Mouse (Mus musculus): ENCODE data around the gene Aifm1. TPM values are rescaled to one million over a fixed set of nuclear protein-coding genes. Genes with fewer than 3 reads are reported as not detected.
A peak's percentile ranks its signal among the peaks of the same experiment; 100 is the strongest.

Aifm1 gene
- total and polyA plus RNA-seq, 3 experiments, result 33.2 to 108 (median 92.8) TPM

GRCm38 (mm10) chrX:48454495-48454878 lies 58.9 kb downstream of the Aifm1 start:
- 15% methylated on average over 18 of the region's 21 CpGs for WGBS
- no peak for DNase-seq
- Histone ChIP-seq H3K79me2 (replicated peaks; ENCODE audit: control insufficient read depth, insufficient read depth, low read length) (no peaks in the 10 kb centered on the region), H3K36me3 (ENCODE audit: control insufficient read depth, insufficient read depth, low read length) (no peaks in the 10 kb centered on the region), H3K4me3 (peak overlapping the region; percentile 62), H3K4me1 (ENCODE audit: control insufficient read depth, insufficient read depth, low read length) (no peaks in the 10 kb centered on the region; the same call in none of the 2 replicates), H3K27ac (peak overlapping the region; percentile 72), H3K9ac (ENCODE audit: low read depth, low read length) (peak overlapping the region; percentile 63), H3K27me3 (ENCODE audit: control insufficient read depth, insufficient read depth, low read length) (no peaks in the 10 kb centered on the region)
- TF ChIP-seq POLR2A (IDR thresholded peaks at IDR 0.05; ENCODE audit: insufficient read depth, low read depth, low read length) (no peak), CTCF (IDR thresholded peaks at IDR 0.05) (no peak), EP300 (IDR thresholded peaks at IDR 0.05; ENCODE audit: insufficient read depth, low read depth, low read length) (no peak)
- intact Hi-C loops (cut with DNase I), result loop anchor here (2.0 kb wide), 1 partner anchor 30 kb away; no protein-coding TSS in a partner anchor

GRCm38 (mm10) chrX:48453736-48454494 lies 59.4 kb downstream of the Aifm1 start:
- intact Hi-C loops (cut with DNase I), result loop anchor here (2.0 kb wide), 1 partner anchor 29 kb away; no protein-coding TSS in a partner anchor
- Histone ChIP-seq H3K9ac (ENCODE audit: low read depth, low read length) (peak overlapping the region; percentile 89), H3K27me3 (ENCODE audit: control insufficient read depth, insufficient read depth, low read length) (no peaks in the 10 kb centered on the region), H3K4me1 (ENCODE audit: control insufficient read depth, insufficient read depth, low read length) (no peaks in the 10 kb centered on the region; the same call in none of the 2 replicates), H3K79me2 (replicated peaks; ENCODE audit: control insufficient read depth, insufficient read depth, low read length) (no peaks in the 10 kb centered on the region), H3K27ac (peak overlapping the region; percentile 80), H3K36me3 (ENCODE audit: control insufficient read depth, insufficient read depth, low read length) (no peaks in the 10 kb centered on the region), H3K4me3 (peak overlapping the region; percentile 62)
- TF ChIP-seq EP300 (IDR thresholded peaks at IDR 0.05; ENCODE audit: insufficient read depth, low read depth, low read length) (0 out of 2 replicates have a peak, but pooled peaks have one; percentile 37), CTCF (IDR thresholded peaks at IDR 0.05) (peak; percentile 31), POLR2A (IDR thresholded peaks at IDR 0.05; ENCODE audit: insufficient read depth, low read depth, low read length) (peak; percentile 79)
- peak; percentile 82 to 88 for DNase-seq
- WGBS, result 31% methylated on average over 56 of the region's 91 CpGs

- Histone ChIP-seq H3K4me3 (peak overlapping the region; percentile 59), H3K4me1 (ENCODE audit: control insufficient read depth, insufficient read depth, low read length) (no peaks in the 10 kb centered on the region; the same call in none of the 2 replicates), H3K27me3 (ENCODE audit: control insufficient read depth, insufficient read depth, low read length) (no peaks in the 10 kb centered on the region), H3K9ac (ENCODE audit: low read depth, low read length) (peak overlapping the region; percentile 89), H3K79me2 (replicated peaks; ENCODE audit: control insufficient read depth, insufficient read depth, low read length) (no peaks in the 10 kb centered on the region), H3K36me3 (ENCODE audit: control insufficient read depth, insufficient read depth, low read length) (no peaks in the 10 kb centered on the region), H3K27ac (peak overlapping the region; percentile 80)
- DNase-seq, result peak; percentile 42 to 60
- intact Hi-C loops (cut with DNase I), result no loop called here
- WGBS, result 17% methylated on average over 69 of the region's 71 CpGs
- TF ChIP-seq EP300 (IDR thresholded peaks at IDR 0.05; ENCODE audit: insufficient read depth, low read depth, low read length) (no peak), CTCF (IDR thresholded peaks at IDR 0.05) (no peak), POLR2A (IDR thresholded peaks at IDR 0.05; ENCODE audit: insufficient read depth, low read depth, low read length) (no peak)
These were observed 60.3 kb downstream of the Aifm1 start for GRCm38 (mm10) chrX:48452931-48453673.

DNA sequence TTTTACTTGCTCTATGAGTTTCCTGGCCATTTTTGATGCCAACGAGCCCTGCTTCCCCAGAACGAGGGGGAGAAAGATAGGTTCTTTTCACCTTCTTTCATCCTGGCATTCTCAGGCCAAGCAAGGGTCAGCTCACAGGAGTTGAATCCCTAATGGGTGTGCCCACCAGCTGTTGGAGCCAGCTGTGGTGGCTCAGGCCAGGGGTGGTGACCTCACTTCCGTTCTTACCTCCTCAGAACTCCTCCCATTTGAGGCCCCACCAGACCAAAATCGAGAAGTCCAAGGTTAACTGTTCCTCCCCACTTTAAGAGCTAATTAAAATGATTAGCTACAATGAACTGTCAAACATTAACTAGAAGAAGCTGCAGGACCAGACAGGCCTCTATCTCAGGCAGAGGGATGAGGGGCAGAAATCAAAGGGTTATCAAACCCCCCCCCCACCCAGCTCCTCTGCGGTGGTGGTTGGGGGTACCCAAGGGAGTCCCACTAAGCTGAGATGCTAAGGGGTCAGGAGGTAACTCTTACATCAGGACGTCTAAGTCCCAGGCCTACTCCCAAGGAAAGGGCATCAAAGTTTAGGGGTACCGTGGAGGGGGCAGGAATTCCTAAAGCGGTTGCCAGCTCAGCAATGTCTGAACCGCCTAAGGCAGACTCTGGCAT lies 61.0 kb downstream of the Aifm1 start:
- intact Hi-C loops (cut with DNase I), result no loop called here
- peak overlapping the region; percentile 22; the same call in 1 of the 2 replicates for H3K4me3 ChIP-seq
- TF ChIP-seq POLR2A (IDR thresholded peaks at IDR 0.05; ENCODE audit: insufficient read depth, low read depth, low read length), result no peak
- no peak for TF ChIP-seq EP300 (IDR thresholded peaks at IDR 0.05; ENCODE audit: insufficient read depth, low read depth, low read length)
- no peak for TF ChIP-seq CTCF (IDR thresholded peaks at IDR 0.05)
- H3K4me1 ChIP-seq (ENCODE audit: control insufficient read depth, insufficient read depth, low read length), result no peaks in the 10 kb centered on the region; the same call in none of the 2 replicates
- H3K79me2 ChIP-seq (replicated peaks; ENCODE audit: control insufficient read depth, insufficient read depth, low read length), result no peaks in the 10 kb centered on the region
- H3K27ac ChIP-seq, result peak overlapping the region; percentile 23
- 38% methylated on average over 9 of the region's 9 CpGs for WGBS
- peak overlapping the region; percentile 89 for H3K9ac ChIP-seq (ENCODE audit: low read depth, low read length)
- DNase-seq, result peak in 1 of 2 experiments; percentile 56
- no peaks in the 10 kb centered on the region for H3K36me3 ChIP-seq (ENCODE audit: control insufficient read depth, insufficient read depth, low read length)
- H3K27me3 ChIP-seq (ENCODE audit: control insufficient read depth, insufficient read depth, low read length), result no peaks in the 10 kb centered on the region

GRCm38 (mm10) chrX:48449646-48450045 lies 63.7 kb downstream of the Aifm1 start:
- Histone ChIP-seq H3K36me3 (ENCODE audit: control insufficient read depth, insufficient read depth, low read length) (no peaks in the 10 kb centered on the region), H3K27me3 (ENCODE audit: control insufficient read depth, insufficient read depth, low read length) (no peaks in the 10 kb centered on the region), H3K79me2 (replicated peaks; ENCODE audit: control insufficient read depth, insufficient read depth, low read length) (no peaks in the 10 kb centered on the region), H3K4me1 (ENCODE audit: control insufficient read depth, insufficient read depth, low read length) (peaks cover 2% of the 10 kb centered on the region), H3K4me3 (no peak overlapping the region), H3K9ac (ENCODE audit: low read depth, low read length) (no peak overlapping the region), H3K27ac (no peak overlapping the region)
- intact Hi-C loops (cut with DNase I), result no loop called here
- WGBS, result 40% methylated on average over 10 of the region's 10 CpGs
- DNase-seq, result no peak
- TF ChIP-seq CTCF (IDR thresholded peaks at IDR 0.05), result no peak
- TF ChIP-seq EP300 (IDR thresholded peaks at IDR 0.05; ENCODE audit: insufficient read depth, low read depth, low read length), result no peak
- no peak for TF ChIP-seq POLR2A (IDR thresholded peaks at IDR 0.05; ENCODE audit: insufficient read depth, low read depth, low read length)
